Mouse (Mus musculus): ENCODE measurements around the gene Cyba. TPM values are rescaled to one million over a fixed set of nuclear protein-coding genes. Genes with fewer than 3 reads are reported as not detected.

The Cyba gene
- polyA plus RNA-seq, 1 experiment from 2014 or later: 175 TPM

DNA sequence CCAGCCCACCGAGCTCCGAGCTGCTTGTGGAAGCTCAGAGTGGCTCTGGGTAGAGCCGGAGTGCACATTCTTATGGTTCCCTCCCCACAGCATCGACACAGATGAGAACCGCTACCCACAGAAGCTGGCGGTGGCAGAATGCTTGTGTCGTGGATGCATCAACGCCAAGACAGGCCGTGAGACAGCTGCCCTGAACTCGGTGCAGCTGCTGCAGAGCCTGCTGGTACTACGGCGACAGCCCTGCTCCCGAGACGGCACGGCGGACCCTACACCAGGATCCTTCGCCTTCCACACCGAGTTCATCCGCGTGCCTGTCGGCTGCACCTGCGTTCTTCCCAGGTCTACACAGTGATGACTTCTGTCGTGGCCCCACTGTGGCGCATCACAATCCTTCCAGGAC is 9.5 kb downstream of the Cyba start:
- Histone ChIP-seq H3K9me3 (ENCODE audit: low read depth, low read length) (no peaks in the 10 kb centered on the region), H3K27ac (ENCODE audit: low read depth) (no peak overlapping the region), H3K9ac (no peak overlapping the region), H3K4me2 (no peak overlapping the region), H3K36me3 (ENCODE audit: insufficient read depth) (peaks cover 15% of the 10 kb centered on the region), H3K4me1 (ENCODE audit: insufficient read depth) (no peaks in the 10 kb centered on the region), H3K27me3 (ENCODE audit: insufficient read depth, low read length) (no peaks in the 10 kb centered on the region), H3K4me3 (ENCODE audit: low read depth, low read length) (no peak overlapping the region)
- ATAC-seq (ENCODE audit: insufficient read depth) (no peak), DNase-seq (no peak)
- no peak for TF ChIP-seq CTCF (IDR thresholded peaks at IDR 0.05; ENCODE audit: low read depth)
- WGBS: 76% methylated on average over 24 of the region's 24 CpGs

DNA sequence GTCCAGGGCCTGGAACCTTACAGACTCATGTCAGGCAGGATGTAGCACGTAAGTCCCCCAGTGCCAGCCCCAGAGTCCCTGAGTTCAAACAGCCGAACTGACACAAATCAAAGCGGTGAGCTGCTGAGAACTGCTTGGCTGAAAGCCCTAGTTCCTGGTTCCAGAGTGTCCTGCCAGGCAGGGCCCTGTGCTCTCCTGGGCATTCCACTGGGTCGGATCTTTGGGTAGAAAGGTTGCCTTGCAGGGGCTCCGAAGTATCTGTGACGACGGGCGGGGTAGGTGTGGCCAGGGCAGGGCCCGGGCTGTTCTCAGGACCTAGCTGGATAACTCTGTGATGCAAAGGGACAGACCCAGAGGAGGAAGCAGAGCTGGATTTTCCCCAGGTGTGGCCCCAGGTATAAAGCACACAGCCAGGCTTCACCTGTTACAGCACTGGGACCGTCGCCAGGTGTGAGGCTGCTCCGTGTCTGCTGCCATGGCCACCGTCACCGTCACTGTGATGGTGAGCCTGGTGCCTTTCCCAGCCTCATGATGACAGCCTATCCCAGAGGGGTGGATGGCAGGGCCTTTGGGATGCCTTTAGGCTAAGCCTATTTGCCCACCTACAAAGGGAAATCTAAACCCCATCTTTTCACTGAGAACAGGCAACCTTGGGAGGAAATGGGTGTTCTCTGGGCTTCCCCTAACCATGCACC is 11.2 kb downstream of the Cyba start, which contains the start of gene Il17c:
Gene Il17c, plus strand, starts transcription at position 645 of the 695 bp plus-strand sequence.
- Histone ChIP-seq H3K9ac (no peak within 1 kb of the TSS), H3K4me2 (no peak within 1 kb of the TSS), H3K36me3 (ENCODE audit: insufficient read depth) (peaks cover 32% of the 10 kb centered on the region), H3K9me3 (ENCODE audit: low read depth, low read length) (no peaks in the 10 kb centered on the region), H3K27ac (ENCODE audit: low read depth) (no peak within 1 kb of the TSS), H3K27me3 (ENCODE audit: insufficient read depth, low read length) (no peaks in the 10 kb centered on the region), H3K4me1 (ENCODE audit: insufficient read depth) (no peaks in the 10 kb centered on the region), H3K4me3 (ENCODE audit: low read depth, low read length) (no peak within 1 kb of the TSS)
- ATAC-seq (ENCODE audit: insufficient read depth) (no peak), DNase-seq (no peak)
- TF ChIP-seq CTCF (IDR thresholded peaks at IDR 0.05; ENCODE audit: low read depth): no peak
- WGBS: 77% methylated on average over 14 of the region's 14 CpGs

DNA sequence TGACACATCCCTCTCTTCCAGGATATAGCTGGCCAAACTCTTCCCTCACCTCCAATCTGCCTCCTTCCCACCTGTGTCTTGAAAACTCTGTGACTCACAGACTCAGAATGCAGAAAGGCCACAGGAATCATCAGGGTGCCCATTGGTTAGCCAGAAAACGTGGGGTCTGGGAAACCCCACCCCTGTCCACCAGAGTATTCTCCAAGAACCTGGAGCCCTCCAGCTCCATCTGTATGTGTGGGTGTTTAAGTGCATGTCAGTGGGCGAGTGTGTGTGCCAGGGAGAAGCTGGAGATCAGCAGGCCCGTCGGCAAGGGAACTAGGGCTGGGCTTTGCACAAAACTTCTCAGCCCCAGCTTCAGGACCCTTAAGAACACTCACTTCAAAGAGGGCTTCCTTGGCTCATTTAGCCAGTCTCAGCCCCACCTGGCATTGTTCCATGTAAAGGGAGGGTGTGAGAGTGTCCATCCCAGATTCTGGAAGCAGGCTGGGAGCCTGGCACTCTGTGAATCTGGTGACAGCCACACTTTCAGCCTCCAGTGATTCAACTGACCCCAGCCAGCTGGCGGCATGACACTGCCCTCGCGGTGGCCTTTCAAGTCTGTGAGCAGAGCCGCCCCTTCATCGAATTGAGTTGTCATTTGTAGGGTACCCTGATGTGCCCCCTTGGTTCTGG is 12.7 kb downstream of the Cyba start:
- whole genome bisulfite sequencing: 52% methylated on average over 9 of the region's 9 CpGs
- Histone ChIP-seq H3K9ac (no peak overlapping the region), H3K4me3 (ENCODE audit: low read depth, low read length) (no peak overlapping the region), H3K9me3 (ENCODE audit: low read depth, low read length) (no peaks in the 10 kb centered on the region), H3K4me2 (no peak overlapping the region), H3K27me3 (ENCODE audit: insufficient read depth, low read length) (no peaks in the 10 kb centered on the region), H3K4me1 (ENCODE audit: insufficient read depth) (no peaks in the 10 kb centered on the region), H3K36me3 (ENCODE audit: insufficient read depth) (peaks cover 42% of the 10 kb centered on the region), H3K27ac (ENCODE audit: low read depth) (no peak overlapping the region; the same call in 1 of the 2 replicates)
- DNase-seq (peak; percentile 66), ATAC-seq (ENCODE audit: insufficient read depth) (no peak)
- no peak for TF ChIP-seq CTCF (IDR thresholded peaks at IDR 0.05; ENCODE audit: low read depth)

DNA sequence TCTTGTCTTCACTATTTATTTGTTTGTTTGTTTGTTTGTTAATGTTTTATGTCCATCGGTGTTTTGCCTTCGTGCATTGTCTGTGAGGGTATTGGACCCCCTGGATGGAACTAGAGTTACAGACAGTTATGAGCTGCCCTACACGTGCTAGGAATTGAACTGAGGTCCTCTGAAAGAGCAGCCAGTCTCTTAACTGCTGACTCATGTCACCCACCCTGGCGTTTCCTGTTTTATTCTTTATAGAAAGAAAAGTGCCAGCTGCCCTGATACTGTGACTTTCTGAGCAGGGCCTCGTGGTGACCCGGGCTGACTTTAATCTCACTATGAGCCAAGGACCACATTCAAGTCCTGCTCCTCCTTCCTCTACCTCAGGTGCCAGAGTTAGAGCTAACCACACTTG is 17.2 kb downstream of the Cyba start:
- TF ChIP-seq CTCF (IDR thresholded peaks at IDR 0.05; ENCODE audit: low read depth): no peak
- Histone ChIP-seq H3K9ac (no peak overlapping the region), H3K9me3 (ENCODE audit: low read depth, low read length) (no peaks in the 10 kb centered on the region), H3K36me3 (ENCODE audit: insufficient read depth) (peaks cover 86% of the 10 kb centered on the region), H3K27me3 (ENCODE audit: insufficient read depth, low read length) (no peaks in the 10 kb centered on the region), H3K27ac (ENCODE audit: low read depth) (no peak overlapping the region), H3K4me2 (no peak overlapping the region), H3K4me3 (ENCODE audit: low read depth, low read length) (no peak overlapping the region), H3K4me1 (ENCODE audit: insufficient read depth) (no peaks in the 10 kb centered on the region)
- no peak for ATAC-seq (ENCODE audit: insufficient read depth)
- 80% methylated on average over 6 of the region's 6 CpGs for WGBS
- no peak for DNase-seq

DNA sequence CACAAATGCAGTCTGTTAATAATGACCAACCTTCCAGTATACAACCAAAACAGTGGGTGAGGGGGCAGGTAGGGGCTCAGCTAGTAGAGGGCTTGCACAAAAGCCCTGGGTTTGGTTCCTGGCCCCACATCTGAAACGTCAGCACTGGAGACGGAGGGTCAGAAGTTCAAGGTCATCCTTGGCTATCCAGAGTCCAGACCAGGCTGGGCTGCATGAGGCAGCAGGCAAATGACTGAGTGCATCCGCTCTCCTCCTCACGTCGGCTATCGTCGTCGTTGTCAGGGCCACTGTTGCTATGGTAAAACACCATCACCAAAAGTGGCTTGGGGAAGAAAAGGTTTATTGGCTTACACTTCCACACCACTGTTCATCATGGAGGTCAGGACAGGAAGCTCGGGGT is 18.4 kb downstream of the Cyba start:
- Histone ChIP-seq H3K9me3 (ENCODE audit: low read depth, low read length) (no peaks in the 10 kb centered on the region), H3K36me3 (ENCODE audit: insufficient read depth) (peaks cover 98% of the 10 kb centered on the region), H3K4me1 (ENCODE audit: insufficient read depth) (no peaks in the 10 kb centered on the region), H3K4me2 (no peak overlapping the region), H3K4me3 (ENCODE audit: low read depth, low read length) (no peak overlapping the region), H3K27ac (ENCODE audit: low read depth) (no peak overlapping the region), H3K9ac (no peak overlapping the region), H3K27me3 (ENCODE audit: insufficient read depth, low read length) (no peaks in the 10 kb centered on the region)
- 80% methylated on average over 9 of the region's 9 CpGs for WGBS
- ATAC-seq (ENCODE audit: insufficient read depth) (no peak), DNase-seq (no peak)
- no peak for TF ChIP-seq CTCF (IDR thresholded peaks at IDR 0.05; ENCODE audit: low read depth)

DNA sequence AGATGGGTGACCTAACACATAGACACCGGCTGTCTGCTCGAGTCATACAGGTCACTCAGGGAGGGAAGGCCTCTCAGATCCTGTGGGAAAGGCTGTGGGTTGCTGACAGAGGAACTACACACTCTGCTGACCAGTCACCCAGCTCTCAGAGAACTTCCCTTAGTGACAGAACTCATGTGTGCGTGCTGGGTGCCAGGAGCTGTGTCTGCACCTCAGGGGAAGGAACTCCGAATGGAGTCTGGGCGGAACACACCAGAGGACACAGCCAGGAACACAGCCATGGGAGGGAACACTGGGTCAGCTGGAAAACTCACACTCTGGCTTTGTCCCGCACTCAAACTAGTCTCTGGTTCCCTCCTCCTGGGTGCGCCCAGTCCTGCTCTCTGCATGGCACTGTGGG is 25.1 kb downstream of the Cyba start:
- WGBS: 90% methylated on average over 7 of the region's 7 CpGs
- DNase-seq (no peak), ATAC-seq (ENCODE audit: insufficient read depth) (no peak)

DNA sequence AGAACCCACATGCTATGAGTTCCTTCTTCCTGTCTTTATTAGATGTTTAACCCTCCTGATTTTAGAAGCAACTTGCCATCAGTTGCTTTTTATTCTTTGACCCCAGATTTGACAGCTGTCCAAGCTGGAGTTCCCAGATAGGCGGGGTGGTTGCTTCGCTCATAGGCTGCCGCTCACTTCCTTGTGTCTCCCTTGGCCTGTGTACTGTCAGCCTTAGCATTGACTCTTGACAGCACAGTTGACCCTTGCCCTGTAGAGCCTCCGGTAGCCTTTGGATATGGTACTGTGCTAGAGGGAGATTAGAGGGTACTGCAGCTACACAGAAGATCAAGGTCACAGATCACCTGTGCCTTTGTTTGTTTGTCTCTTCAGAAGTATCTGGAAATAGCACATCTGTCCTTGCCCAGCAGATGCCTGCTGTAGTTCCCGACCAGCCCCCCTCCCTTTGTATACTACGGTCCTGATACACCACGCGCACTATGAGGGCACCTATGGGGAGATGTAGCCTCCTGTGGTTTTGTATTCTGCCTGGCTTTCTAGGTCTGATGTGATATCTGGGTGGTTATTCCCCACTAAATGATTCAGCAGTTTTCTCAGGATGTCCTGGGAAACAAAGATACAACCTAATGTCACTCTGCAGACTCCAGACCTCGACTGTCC is 27.5 kb downstream of the Cyba start:
- Histone ChIP-seq H3K9me3 (ENCODE audit: low read depth, low read length) (no peaks in the 10 kb centered on the region), H3K4me1 (ENCODE audit: insufficient read depth) (no peaks in the 10 kb centered on the region), H3K27ac (ENCODE audit: low read depth) (no peak overlapping the region), H3K36me3 (ENCODE audit: insufficient read depth) (peaks cover 99% of the 10 kb centered on the region), H3K9ac (no peak overlapping the region), H3K4me2 (no peak overlapping the region), H3K4me3 (ENCODE audit: low read depth, low read length) (no peak overlapping the region), H3K27me3 (ENCODE audit: insufficient read depth, low read length) (no peaks in the 10 kb centered on the region)
- ATAC-seq (ENCODE audit: insufficient read depth) (no peak), DNase-seq (no peak)
- 86% methylated on average over 9 of the region's 9 CpGs for WGBS
- no peak for TF ChIP-seq CTCF (IDR thresholded peaks at IDR 0.05; ENCODE audit: low read depth)

More for the DNA sequence above, 25.1 kb downstream of the Cyba start:
- Histone ChIP-seq H3K36me3 (ENCODE audit: insufficient read depth) (peaks cover 99% of the 10 kb centered on the region), H3K27ac (ENCODE audit: low read depth) (no peak overlapping the region), H3K9me3 (ENCODE audit: low read depth, low read length) (no peaks in the 10 kb centered on the region), H3K4me3 (ENCODE audit: low read depth, low read length) (no peak overlapping the region), H3K4me2 (no peak overlapping the region), H3K27me3 (ENCODE audit: insufficient read depth, low read length) (no peaks in the 10 kb centered on the region), H3K4me1 (ENCODE audit: insufficient read depth) (no peaks in the 10 kb centered on the region), H3K9ac (no peak overlapping the region)
- no peak for TF ChIP-seq CTCF (IDR thresholded peaks at IDR 0.05; ENCODE audit: low read depth)
